Mouse (Mus musculus) forebrain, postnatal 0 days (tissue): ENCODE measurements around the gene Optn. TPM values are rescaled to one million over a fixed set of nuclear protein-coding genes. Genes with fewer than 3 reads are reported as not detected.

ENCODE experiments used
- ATAC-seq: fragments of 200-750 bp; cut with Nextera tagmentation; 2 replicates; pipeline ENCODE4 v1.8.0; 2017; ENCODE audit warnings: mild to moderate bottlenecking, moderate library complexity
- DNase-seq: peaks from one replicate; pipeline ENCODE4 v3.0.0-alpha.2; 2015
- H3K27ac ChIP-seq: fragments of 300-500 bp; sonication (generic); 2 replicates; pipeline ENCODE4 v1.5.1; 2014; ENCODE audit warnings: low read depth, mild to moderate bottlenecking, antibody characterized with exemption, low read length, moderate library complexity, mixed read lengths
- H3K27me3 ChIP-seq: fragments of 300-500 bp; sonication (generic); 2 replicates; pipeline ENCODE4 v1.6.1; 2014; ENCODE audit warnings: mild to moderate bottlenecking, low read length, mixed read lengths; ENCODE audit not compliant: insufficient read depth
- H3K36me3 ChIP-seq: fragments of 300-500 bp; sonication (generic); 2 replicates; pipeline ENCODE4 v1.6.1; 2014; ENCODE audit warnings: mild to moderate bottlenecking, moderate library complexity; ENCODE audit not compliant: insufficient read depth
- H3K4me1 ChIP-seq: fragments of 300-500 bp; sonication (generic); 2 replicates; pipeline ENCODE4 v1.6.1; 2014; ENCODE audit warnings: antibody characterized with exemption; ENCODE audit not compliant: insufficient read depth
- H3K4me2 ChIP-seq: fragments of 300-500 bp; sonication (generic); 2 replicates; pipeline ENCODE4 v1.6.1; 2014; ENCODE audit warnings: low read depth, mild to moderate bottlenecking, moderate library complexity
- H3K4me3 ChIP-seq: fragments of 300-500 bp; sonication (generic); 2 replicates; pipeline ENCODE4 v1.5.1; 2014; ENCODE audit warnings: low read depth, low read length, mixed read lengths
- H3K9ac ChIP-seq: fragments of 300-500 bp; sonication (generic); 2 replicates; pipeline ENCODE4 v1.6.1; 2014; ENCODE audit warnings: mild to moderate bottlenecking
- H3K9me3 ChIP-seq: fragments of 300-500 bp; sonication (generic); 2 replicates; pipeline ENCODE4 v1.6.1; 2016; ENCODE audit warnings: low read length
- CTCF ChIP-seq: sonication (generic); IDR thresholded peaks from 2 replicates; pipeline ENCODE4 v1.5.1; 2016; ENCODE audit warnings: antibody characterized with exemption, control low read depth, low read depth
- WGBS: fragments of 180-500 bp; shearing (Covaris S2); extraction: QIAGEN DNeasy Blood & Tissue Kit; methylation state at CpG from one replicate; pipeline ENCODE4 v1.1.7; 2014; 5-methylcytosine and 5-hydroxymethylcytosine counted together
- polyA plus RNA-seq: library from polyadenylated mRNA; unstranded; fragments of >200 nt; fragmentation: Nextera tagmentation; extraction: Ambion mirVana; gene quantifications from 2 replicates; pipeline ENCODE4 v1.2.1, GENCODE M21; 2015
- total RNA-seq: library from RNA; depleted of rRNA; stranded (reverse); fragments of >200 nt; gene quantifications from 2 replicates; pipeline ENCODE4 v1.2.3, GENCODE M21; 2014

Optn gene
- total and polyA plus RNA-seq, 2 experiments from 2014 or later, result 16.7 to 25.1 TPM

GRCm38 (mm10) chr2:5062496-5063298 lies 1.2 kb downstream of the Optn start:
- H3K9ac ChIP-seq, result peak overlapping the region; percentile 75; the same call in 1 of the 2 replicates
- H3K27ac ChIP-seq, result no peak overlapping the region
- H3K9me3 ChIP-seq, result no peaks in the 10 kb centered on the region
- H3K4me2 ChIP-seq, result peak overlapping the region; percentile 91
- H3K36me3 ChIP-seq, result no peaks in the 10 kb centered on the region
- TF ChIP-seq CTCF, result no peak
- ATAC-seq (no peak), DNase-seq (no peak)
- peaks cover 4% of the 10 kb centered on the region; the same call in 1 of the 2 replicates for H3K4me1 ChIP-seq
- WGBS, result 56% methylated on average over 16 of the region's 16 CpGs
- H3K27me3 ChIP-seq, result no peaks in the 10 kb centered on the region
- H3K4me3 ChIP-seq, result peak overlapping the region; percentile 68

- Histone ChIP-seq H3K4me2 (no peak overlapping the region), H3K9ac (no peak overlapping the region), H3K36me3 (no peaks in the 10 kb centered on the region), H3K27ac (no peak overlapping the region), H3K4me3 (no peak overlapping the region), H3K27me3 (no peaks in the 10 kb centered on the region), H3K9me3 (no peaks in the 10 kb centered on the region), H3K4me1 (peaks cover 4% of the 10 kb centered on the region; the same call in 1 of the 2 replicates)
- no peak for TF ChIP-seq CTCF
- no peak for ATAC-seq
- no peak for DNase-seq
- 84% methylated on average over 8 of the region's 8 CpGs for WGBS
Observed at GRCm38 (mm10) chr2:5061133-5061708, 2.6 kb downstream of the Optn start.

- no peak overlapping the region for H3K4me3 ChIP-seq
- H3K4me1 ChIP-seq, result peaks cover 4% of the 10 kb centered on the region; the same call in 1 of the 2 replicates
- DNase-seq (no peak), ATAC-seq (no peak)
- no peak overlapping the region for H3K27ac ChIP-seq
- no peak overlapping the region for H3K9ac ChIP-seq
- H3K27me3 ChIP-seq, result no peaks in the 10 kb centered on the region
- 78% methylated on average over 4 of the region's 4 CpGs for WGBS
- H3K36me3 ChIP-seq, result no peaks in the 10 kb centered on the region
- no peaks in the 10 kb centered on the region for H3K9me3 ChIP-seq
- H3K4me2 ChIP-seq, result no peak overlapping the region
- no peak for TF ChIP-seq CTCF
Observed at GRCm38 (mm10) chr2:5059997-5060396, 3.9 kb downstream of the Optn start.

- 85% methylated on average over 5 of the region's 5 CpGs for WGBS
- TF ChIP-seq CTCF, result no peak
- ATAC-seq, result no peak
- H3K9me3 ChIP-seq, result no peaks in the 10 kb centered on the region
- H3K27me3 ChIP-seq, result no peaks in the 10 kb centered on the region
- H3K9ac ChIP-seq, result no peak overlapping the region
- H3K36me3 ChIP-seq, result no peaks in the 10 kb centered on the region
- no peak overlapping the region for H3K4me3 ChIP-seq
- DNase-seq, result no peak
- H3K27ac ChIP-seq, result no peak overlapping the region
- peaks cover 4% of the 10 kb centered on the region; the same call in 1 of the 2 replicates for H3K4me1 ChIP-seq
- H3K4me2 ChIP-seq, result no peak overlapping the region
Observed at GRCm38 (mm10) chr2:5058436-5058835, 5.4 kb downstream of the Optn start.

- ATAC-seq, result no peak
- TF ChIP-seq CTCF, result no peak
- DNase-seq, result no peak
- H3K4me3 ChIP-seq, result no peak overlapping the region
- WGBS, result 95% methylated on average over 2 of the region's 2 CpGs
- no peaks in the 10 kb centered on the region for H3K27me3 ChIP-seq
- H3K4me1 ChIP-seq, result no peaks in the 10 kb centered on the region
- H3K36me3 ChIP-seq, result no peaks in the 10 kb centered on the region
- H3K27ac ChIP-seq, result no peak overlapping the region
- no peaks in the 10 kb centered on the region for H3K9me3 ChIP-seq
- no peak overlapping the region for H3K9ac ChIP-seq
- H3K4me2 ChIP-seq, result no peak overlapping the region
Observed at GRCm38 (mm10) chr2:5050562-5050961, 13.3 kb downstream of the Optn start.

- no peak overlapping the region for H3K9ac ChIP-seq
- no peaks in the 10 kb centered on the region for H3K36me3 ChIP-seq
- DNase-seq (no peak), ATAC-seq (no peak)
- H3K4me3 ChIP-seq, result no peak overlapping the region
- WGBS, result 93% methylated on average over 2 of the region's 2 CpGs
- no peak overlapping the region for H3K4me2 ChIP-seq
- TF ChIP-seq CTCF, result no peak
- no peaks in the 10 kb centered on the region for H3K27me3 ChIP-seq
- no peaks in the 10 kb centered on the region for H3K9me3 ChIP-seq
- H3K27ac ChIP-seq, result no peak overlapping the region
- H3K4me1 ChIP-seq, result no peaks in the 10 kb centered on the region
Observed at GRCm38 (mm10) chr2:5047016-5047415, 16.8 kb downstream of the Optn start.

- Histone ChIP-seq H3K36me3 (no peaks in the 10 kb centered on the region), H3K4me2 (no peak overlapping the region), H3K9me3 (no peaks in the 10 kb centered on the region), H3K27ac (no peak overlapping the region), H3K4me3 (no peak overlapping the region), H3K9ac (no peak overlapping the region), H3K4me1 (no peaks in the 10 kb centered on the region), H3K27me3 (no peaks in the 10 kb centered on the region)
- no peak for TF ChIP-seq CTCF
- ATAC-seq, result no peak
- DNase-seq, result no peak
- 28% methylated on average over 13 of the region's 13 CpGs for WGBS
Observed at GRCm38 (mm10) chr2:5045269-5045965, 18.4 kb downstream of the Optn start.
